In the genomic region with DNA sequence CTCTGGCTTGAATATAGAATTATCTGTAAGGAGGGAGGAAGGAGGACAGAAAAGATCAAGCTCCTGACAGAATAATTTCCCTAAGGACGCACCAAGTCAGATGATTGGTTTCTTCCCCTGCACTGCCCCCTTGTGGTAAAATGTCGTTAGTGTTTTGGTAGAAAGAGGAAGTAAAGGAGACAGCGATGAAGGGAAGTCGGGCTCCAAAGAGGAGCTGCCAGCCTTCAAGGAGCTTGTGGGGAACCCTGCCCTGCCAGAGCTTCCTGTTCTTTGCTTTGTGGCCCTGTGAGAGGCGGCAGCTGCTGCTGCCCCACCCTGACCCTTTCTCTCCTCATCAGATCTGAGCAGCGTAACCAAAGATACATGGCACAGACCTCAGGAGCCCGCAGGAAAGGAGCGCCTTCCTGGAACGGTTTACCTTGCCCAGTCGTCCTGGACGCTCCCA, we compare ENCODE assay signal across 8 mouse cellular contexts. TPM values are rescaled to one million over a fixed set of nuclear protein-coding genes. Genes with fewer than 3 reads are reported as not detected.
DNase-seq lines count a peak whose midpoint lies in the region; ATAC-seq lines count a peak whose summit lies in the region.

No protein-coding gene starts in this region.

- no peaks in the 10 kb centered on the region for H3K36me3 ChIP-seq in hindbrain, embryonic 16.5 days (ENCODE audit: control insufficient read depth, insufficient read depth, low read length)
- H3K36me3 ChIP-seq in macrophage (ENCODE audit: inconsistent target) = no peaks in the 10 kb centered on the region

- no peaks in the 10 kb centered on the region for H3K27me3 ChIP-seq in hindbrain, embryonic 16.5 days (replicated peaks; ENCODE audit: control insufficient read depth, insufficient read depth, low read length)

- H3K9me3 ChIP-seq in hindbrain, embryonic 16.5 days (ENCODE audit: control insufficient read depth, low read length) = 0 out of 2 replicates have a peak, but pooled peaks cover 2% of the 10 kb centered on the region

- 0% methylated on average over 11 of the region's 11 CpGs for WGBS in hindbrain, embryonic 16.5 days
- 2% methylated on average over 11 of the region's 11 CpGs for WGBS in macrophage (ENCODE audit: missing documents)

- H3K4me2 ChIP-seq in hindbrain, embryonic 16.5 days (ENCODE audit: low read length) = peak overlapping the region; percentile 97

- H3K9ac ChIP-seq in hindbrain, embryonic 16.5 days (ENCODE audit: low read depth, low read length) = peak overlapping the region; percentile 79

- ATAC-seq in hindbrain, embryonic 16.5 days = peak; percentile 85

- H3K4me3 ChIP-seq in hindbrain, embryonic 16.5 days (ENCODE audit: low read length) = peak overlapping the region; percentile 57
- peak overlapping the region; percentile 24 for H3K4me3 ChIP-seq in macrophage (ENCODE audit: inconsistent target)

- H3K27ac ChIP-seq in hindbrain, embryonic 16.5 days (ENCODE audit: low read depth, low read length) = no peak overlapping the region
- peak overlapping the region; percentile 71 for H3K27ac ChIP-seq in macrophage

- H3K4me1 ChIP-seq in hindbrain, embryonic 16.5 days (ENCODE audit: control insufficient read depth, insufficient read depth, low read depth, low read length) = peaks cover 4% of the 10 kb centered on the region

- H3K79me2 ChIP-seq in macrophage (ENCODE audit: inconsistent target) = no peaks in the 10 kb centered on the region

- peak; percentile 52 for DNase-seq in WW6 (ENCODE audit: low read depth, low spot score)
- DNase-seq in cerebellum, postnatal 4 days (ENCODE audit: low spot score in 2 of 2) = peak; percentile 60 to 87
- DNase-seq in gastrocnemius, adult 18-20 months (ENCODE audit: low spot score) = peak; percentile 79
- DNase-seq in left cerebral cortex, adult 18-20 months (ENCODE audit: low spot score in 2 of 2) = peak; percentile 82 to 83
- DNase-seq in right cerebral cortex, adult 18-20 months = peak; percentile 80
- peak; percentile 22 for DNase-seq in urinary bladder, postnatal 10 days (ENCODE audit: low spot score)

RNA-seq across cellular contexts. Expression of a gene that starts 28.4 kb away (rescaled TPM):
- not detected for total RNA-seq in gastrocnemius, adult 18-20 months (2021)
- polyA plus RNA-seq in hindbrain, embryonic 16.5 days (2015; fragmentation: Nextera tagmentation; extraction: Ambion mirVana) = not detected in 2 replicates
- total RNA-seq in left cerebral cortex, adult 18-20 months (2021) = not detected
- not detected for total RNA-seq in macrophage (2018; cell fraction: chromatin; rRNA removed)
- total RNA-seq in macrophage (2018; cell fraction: cytosol; rRNA removed) = not detected
- not detected for total RNA-seq in macrophage (2018; cell fraction: nucleus; rRNA removed)
- polyA plus RNA-seq in macrophage (2018) = not detected in 3 replicates

Comparison
In these comparisons a context has a peak if more than half of its experiments do, and no peak if none do; other contexts are left out.
1. DNase-seq: peak in every context shown above with its lines; median percentile 82 in left cerebral cortex, adult 18-20 months; 80 in right cerebral cortex, adult 18-20 months; 79 in gastrocnemius, adult 18-20 months; 74 in cerebellum, postnatal 4 days; 52 in WW6; 22 in urinary bladder, postnatal 10 days.